Mouse (Mus musculus): ENCODE results near the gene Mical3. TPM values are rescaled to one million over a fixed set of nuclear protein-coding genes. Genes with fewer than 3 reads are reported as not detected.

Gene Mical3
- polyA plus RNA-seq, 1 experiment from 2014 or later = 20.9 TPM

DNA sequence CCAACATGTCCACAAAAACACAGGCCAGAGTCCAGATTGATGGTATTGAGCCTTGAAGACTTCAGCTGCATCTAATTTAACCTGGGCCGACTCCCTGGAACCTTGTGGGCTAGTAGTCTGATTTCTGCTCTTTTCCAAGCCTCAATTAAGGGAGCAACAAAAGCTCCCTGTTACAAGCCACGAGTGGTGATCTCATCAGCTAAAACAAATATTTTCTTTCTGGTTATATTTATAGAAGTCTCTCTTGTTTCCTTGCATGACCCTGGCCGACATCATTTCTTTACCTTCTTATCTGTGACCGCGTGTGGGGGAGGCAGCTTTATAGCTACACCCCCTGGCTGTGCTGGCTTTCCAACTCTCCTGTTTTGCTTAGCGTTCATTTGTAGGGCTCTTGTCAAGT lies 29.3 kb upstream of the Mical3 start:
- Histone ChIP-seq H3K27me3 (no peaks in the 10 kb centered on the region), H3K9ac (no peak overlapping the region), H3K4me2 (no peak overlapping the region), H3K9me3 (replicated peaks) (no peaks in the 10 kb centered on the region), H3K4me1 (no peaks in the 10 kb centered on the region), H3K36me3 (ENCODE audit: poor library complexity, severe bottlenecking) (no peaks in the 10 kb centered on the region), H3K4me3 (no peak overlapping the region), H3K27ac (no peak overlapping the region)
- 80% methylated on average over 6 of the region's 6 CpGs for WGBS
- no peak for ATAC-seq

DNA sequence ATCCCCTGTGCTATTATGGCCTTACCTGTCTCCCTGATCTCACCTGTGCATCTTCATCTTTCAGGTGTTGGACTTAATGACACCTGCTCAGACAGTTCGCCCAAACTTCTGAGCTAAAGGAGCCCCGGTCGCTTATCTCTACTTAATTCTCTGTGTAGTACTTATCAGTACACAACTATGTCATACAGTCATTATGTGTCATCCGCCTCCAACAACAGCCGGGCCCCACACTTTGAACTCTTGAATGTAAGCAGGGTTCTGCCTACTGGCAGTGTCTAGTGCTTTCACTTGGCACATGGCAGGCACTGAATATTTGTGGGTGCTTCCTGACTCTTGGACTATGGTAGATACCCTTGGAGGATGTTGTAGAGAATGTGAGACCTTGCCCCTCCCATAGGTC lies 28.8 kb upstream of the Mical3 start:
- Histone ChIP-seq H3K27me3 (no peaks in the 10 kb centered on the region), H3K4me3 (no peak overlapping the region), H3K9me3 (replicated peaks) (no peaks in the 10 kb centered on the region), H3K9ac (no peak overlapping the region), H3K27ac (no peak overlapping the region), H3K36me3 (ENCODE audit: poor library complexity, severe bottlenecking) (no peaks in the 10 kb centered on the region), H3K4me2 (no peak overlapping the region), H3K4me1 (no peaks in the 10 kb centered on the region)
- no peak for ATAC-seq
- WGBS = 96% methylated on average over 5 of the region's 5 CpGs

DNA sequence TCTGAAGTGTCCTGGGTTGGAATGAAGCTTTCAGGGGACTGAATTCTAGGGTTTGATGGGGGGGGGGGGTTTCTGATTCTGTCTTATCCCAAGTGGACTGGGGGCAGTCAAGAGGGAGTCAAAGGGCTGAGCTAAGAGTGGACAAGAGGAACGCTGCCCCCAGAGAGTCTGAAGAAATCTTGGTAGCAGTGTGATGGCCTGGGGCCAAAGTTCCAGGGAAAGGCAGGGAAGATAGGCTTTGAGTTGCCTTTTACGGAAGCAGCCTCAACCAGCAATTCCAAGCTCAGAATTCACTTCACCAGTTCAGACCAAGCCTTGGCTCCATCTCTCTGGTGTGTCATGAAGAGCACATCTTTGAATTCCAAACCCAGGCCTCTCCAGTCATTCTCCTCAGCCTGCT lies 25.2 kb upstream of the Mical3 start:
- Histone ChIP-seq H3K4me3 (no peak overlapping the region), H3K4me1 (0 out of 2 replicates have a peak, but pooled peaks cover 5% of the 10 kb centered on the region), H3K4me2 (no peak overlapping the region), H3K27ac (no peak overlapping the region), H3K9me3 (replicated peaks) (no peaks in the 10 kb centered on the region), H3K27me3 (no peaks in the 10 kb centered on the region), H3K36me3 (ENCODE audit: poor library complexity, severe bottlenecking) (no peaks in the 10 kb centered on the region), H3K9ac (no peak overlapping the region)
- WGBS = 81% methylated on average over 2 of the region's 2 CpGs
- ATAC-seq = no peak

DNA sequence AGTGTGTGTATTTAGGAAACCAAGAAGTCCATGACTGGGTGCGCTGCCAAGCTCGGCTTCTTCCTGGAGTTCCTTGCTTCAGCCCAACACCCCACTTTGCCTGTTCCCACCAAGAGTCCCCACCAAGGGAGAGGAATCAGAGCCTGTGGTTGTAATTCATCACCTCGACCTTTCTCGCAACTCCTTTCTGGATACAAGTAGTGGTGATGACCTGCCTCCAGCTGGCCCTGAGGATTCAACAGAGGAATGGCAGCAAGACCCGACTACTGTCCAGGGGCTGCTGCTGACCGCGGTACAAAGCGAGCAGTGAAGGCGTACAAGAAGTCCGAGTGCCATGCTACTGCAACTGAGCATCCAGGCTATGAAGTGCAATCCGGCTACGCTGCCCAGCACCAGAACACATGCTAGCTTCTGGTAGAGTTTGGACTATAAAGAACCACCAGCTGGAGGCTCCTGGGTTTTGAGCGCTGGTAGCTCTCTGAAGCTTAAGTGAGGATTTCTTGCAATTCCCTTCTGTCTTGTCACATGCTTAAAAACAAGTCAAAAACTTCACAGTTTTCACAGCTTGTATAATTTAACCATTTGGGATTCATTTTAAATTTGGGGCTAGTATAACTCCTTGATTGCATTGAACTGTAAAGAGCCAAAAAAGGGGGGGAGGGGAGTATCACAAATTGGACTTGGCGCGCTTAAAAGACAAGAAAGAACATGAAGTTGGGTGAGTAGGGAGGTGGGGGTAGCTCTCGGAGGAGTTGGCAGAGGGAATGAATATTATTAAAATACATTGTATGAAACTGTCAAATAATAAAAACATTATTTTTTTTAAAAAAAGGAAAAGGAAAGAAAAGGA lies 23.9 kb upstream of the Mical3 start:
- H3K9ac ChIP-seq = no peak overlapping the region
- 87% methylated on average over 16 of the region's 16 CpGs for WGBS
- H3K27ac ChIP-seq = no peak overlapping the region
- no peaks in the 10 kb centered on the region for H3K9me3 ChIP-seq (replicated peaks)
- H3K4me3 ChIP-seq = no peak overlapping the region
- H3K36me3 ChIP-seq (ENCODE audit: poor library complexity, severe bottlenecking) = no peaks in the 10 kb centered on the region
- peak; percentile 75; the same call in 1 of the 2 replicates for ATAC-seq
- no peaks in the 10 kb centered on the region for H3K27me3 ChIP-seq
- H3K4me2 ChIP-seq = no peak overlapping the region
- 0 out of 2 replicates have a peak, but pooled peaks cover 5% of the 10 kb centered on the region for H3K4me1 ChIP-seq

DNA sequence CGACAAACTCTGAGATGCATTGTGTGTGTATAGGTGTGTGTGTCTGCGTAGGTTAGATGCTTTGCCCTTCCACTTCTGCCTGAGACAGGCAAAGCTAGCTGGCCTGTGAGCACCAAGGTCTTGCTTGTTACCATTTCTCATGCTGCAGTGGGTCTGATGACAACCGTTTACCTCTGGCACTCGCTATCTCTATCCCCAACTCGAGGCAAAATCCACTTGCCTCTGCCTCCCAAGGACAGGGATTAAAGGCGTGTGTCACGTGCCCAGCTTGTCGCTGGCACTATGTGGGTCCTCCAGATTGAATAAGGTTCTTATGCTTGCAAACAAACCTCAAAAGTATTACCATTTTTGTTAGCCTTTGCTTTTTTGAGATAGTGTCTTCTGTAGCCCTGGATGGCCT lies 22.4 kb upstream of the Mical3 start:
- no peak overlapping the region for H3K4me2 ChIP-seq
- H3K4me3 ChIP-seq = no peak overlapping the region
- H3K36me3 ChIP-seq (ENCODE audit: poor library complexity, severe bottlenecking) = no peaks in the 10 kb centered on the region
- H3K9ac ChIP-seq = no peak overlapping the region
- ATAC-seq = no peak
- no peak overlapping the region for H3K27ac ChIP-seq
- 0 out of 2 replicates have a peak, but pooled peaks cover 5% of the 10 kb centered on the region for H3K4me1 ChIP-seq
- WGBS = 82% methylated on average over 8 of the region's 8 CpGs
- no peaks in the 10 kb centered on the region for H3K9me3 ChIP-seq (replicated peaks)
- H3K27me3 ChIP-seq = no peaks in the 10 kb centered on the region

DNA sequence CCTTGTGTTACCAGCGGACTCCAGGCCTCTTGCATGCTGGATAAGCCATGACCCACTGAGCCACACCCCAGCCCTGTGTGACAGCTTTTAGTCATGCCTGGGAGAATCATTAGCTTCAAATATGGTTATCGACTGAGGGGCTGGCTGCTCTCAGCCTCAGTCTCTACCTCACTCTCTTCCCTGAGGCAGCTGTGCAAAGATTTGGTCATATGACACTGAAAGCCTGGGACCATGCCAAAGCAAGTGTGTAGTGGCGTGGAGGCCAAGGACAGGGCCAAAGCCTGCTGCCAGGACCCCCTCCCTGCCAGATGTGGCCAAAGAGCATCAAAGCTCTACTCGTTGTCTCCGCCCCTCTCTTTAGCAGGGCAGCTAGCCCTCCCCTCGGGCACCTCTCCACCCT lies 20.9 kb upstream of the Mical3 start:
- no peak overlapping the region for H3K4me3 ChIP-seq
- H3K27me3 ChIP-seq = no peaks in the 10 kb centered on the region
- H3K27ac ChIP-seq = no peak overlapping the region
- H3K4me2 ChIP-seq = no peak overlapping the region
- no peak for ATAC-seq
- no peaks in the 10 kb centered on the region for H3K9me3 ChIP-seq (replicated peaks)
- whole genome bisulfite sequencing = 60% methylated on average over 6 of the region's 6 CpGs
- 0 out of 2 replicates have a peak, but pooled peaks cover 5% of the 10 kb centered on the region for H3K4me1 ChIP-seq
- no peaks in the 10 kb centered on the region for H3K36me3 ChIP-seq (ENCODE audit: poor library complexity, severe bottlenecking)
- no peak overlapping the region for H3K9ac ChIP-seq

DNA sequence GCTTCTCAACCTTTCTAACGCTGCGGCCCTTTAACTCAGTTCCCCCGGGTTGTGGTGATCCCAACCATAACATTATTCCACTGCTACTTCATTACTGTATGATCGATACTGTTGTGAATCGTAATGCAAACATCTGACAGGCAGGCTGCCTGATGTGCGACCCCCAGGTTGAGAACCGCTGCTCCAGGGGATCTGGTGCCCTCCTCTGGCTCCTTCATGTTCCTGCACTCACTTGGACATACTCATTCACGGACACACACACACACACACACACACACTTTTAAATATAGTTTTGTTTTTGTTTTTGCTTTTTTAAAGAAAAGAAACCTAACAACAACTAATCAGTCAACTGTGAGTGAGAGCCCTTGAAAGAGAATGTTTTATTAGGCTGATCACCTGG lies 19.3 kb upstream of the Mical3 start:
- H3K4me2 ChIP-seq = no peak overlapping the region
- no peaks in the 10 kb centered on the region for H3K9me3 ChIP-seq (replicated peaks)
- no peaks in the 10 kb centered on the region for H3K36me3 ChIP-seq (ENCODE audit: poor library complexity, severe bottlenecking)
- no peak overlapping the region for H3K27ac ChIP-seq
- peaks cover 9% of the 10 kb centered on the region; the same call in 1 of the 2 replicates for H3K4me1 ChIP-seq
- 96% methylated on average over 8 of the region's 8 CpGs for WGBS
- no peak overlapping the region for H3K9ac ChIP-seq
- H3K27me3 ChIP-seq = no peaks in the 10 kb centered on the region
- no peak overlapping the region for H3K4me3 ChIP-seq
- ATAC-seq = no peak

DNA sequence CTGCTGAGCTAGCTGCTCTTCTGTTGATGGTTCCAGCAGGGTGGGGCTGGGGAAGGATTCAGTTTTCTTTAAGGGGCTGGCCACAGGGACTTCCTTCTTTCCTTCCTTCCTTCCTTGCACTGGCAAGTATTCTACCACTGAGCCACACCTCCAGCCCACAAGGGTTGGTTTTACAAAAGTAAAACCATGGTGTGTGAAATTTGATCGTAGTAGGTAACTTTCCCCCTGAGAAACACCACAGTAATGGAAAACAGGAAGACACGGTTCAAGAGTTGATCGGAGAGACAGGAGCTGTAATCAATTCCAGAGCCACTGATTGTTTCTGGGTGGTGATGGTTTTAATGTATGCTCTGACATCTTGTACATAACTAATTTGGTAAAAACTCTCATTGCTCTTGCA lies 18.6 kb upstream of the Mical3 start:
- H3K4me1 ChIP-seq = peaks cover 15% of the 10 kb centered on the region; the same call in 1 of the 2 replicates
- WGBS = 90% methylated on average over 3 of the region's 3 CpGs
- no peak overlapping the region for H3K27ac ChIP-seq
- no peak overlapping the region for H3K4me2 ChIP-seq
- no peak overlapping the region for H3K4me3 ChIP-seq
- no peaks in the 10 kb centered on the region for H3K36me3 ChIP-seq (ENCODE audit: poor library complexity, severe bottlenecking)
- no peaks in the 10 kb centered on the region for H3K9me3 ChIP-seq (replicated peaks)
- ATAC-seq = no peak
- H3K9ac ChIP-seq = no peak overlapping the region
- no peaks in the 10 kb centered on the region for H3K27me3 ChIP-seq

DNA sequence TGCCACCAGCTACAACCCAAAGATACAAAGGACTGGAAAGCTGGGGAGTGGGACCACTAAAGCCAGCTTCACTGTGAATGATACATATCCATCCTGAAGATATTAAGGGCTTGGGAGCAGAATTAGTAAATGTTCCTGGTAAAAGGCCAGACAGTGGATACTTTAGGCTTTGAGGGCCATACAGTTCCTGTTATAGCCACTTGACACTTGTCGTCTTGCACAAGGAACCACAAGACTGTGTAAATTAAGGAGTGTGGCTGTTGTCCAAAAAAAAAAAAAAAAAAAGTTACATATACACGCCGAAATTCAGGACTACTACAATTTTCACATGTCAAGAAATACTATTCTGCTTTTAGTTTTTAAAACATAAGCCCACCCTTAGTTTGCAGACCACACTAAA lies 17.6 kb upstream of the Mical3 start:
- Histone ChIP-seq H3K27ac (no peak overlapping the region), H3K27me3 (no peaks in the 10 kb centered on the region), H3K4me2 (no peak overlapping the region), H3K9me3 (replicated peaks) (no peaks in the 10 kb centered on the region), H3K4me1 (peaks cover 15% of the 10 kb centered on the region; the same call in 1 of the 2 replicates), H3K4me3 (no peak overlapping the region), H3K36me3 (ENCODE audit: poor library complexity, severe bottlenecking) (no peaks in the 10 kb centered on the region), H3K9ac (no peak overlapping the region)
- ATAC-seq = no peak
- WGBS = 57% methylated on average over 3 of the region's 3 CpGs

DNA sequence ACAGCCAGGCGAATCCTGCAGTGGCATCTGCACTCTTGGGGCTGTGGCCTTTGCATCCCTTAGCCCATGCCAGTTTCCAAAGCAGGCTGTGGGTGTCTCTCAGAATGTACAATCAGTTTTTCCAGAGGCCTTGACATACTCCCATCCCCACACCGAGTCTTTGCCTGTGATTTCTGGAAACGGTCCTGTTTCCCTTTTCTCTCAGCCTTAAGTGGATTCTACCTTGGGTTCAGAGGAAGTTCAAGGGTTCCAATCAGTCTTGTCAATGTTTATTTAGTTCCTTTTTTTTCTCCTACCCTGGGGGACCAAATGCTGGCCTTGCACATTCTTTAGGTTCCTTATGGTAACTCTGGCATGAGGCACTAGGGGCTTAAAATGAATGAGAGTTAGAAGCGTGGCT lies 16.0 kb upstream of the Mical3 start:
- peaks cover 12% of the 10 kb centered on the region; the same call in 1 of the 2 replicates for H3K4me1 ChIP-seq
- H3K4me2 ChIP-seq = no peak overlapping the region
- no peak overlapping the region for H3K27ac ChIP-seq
- no peak overlapping the region for H3K4me3 ChIP-seq
- H3K27me3 ChIP-seq = no peaks in the 10 kb centered on the region
- no peaks in the 10 kb centered on the region for H3K36me3 ChIP-seq (ENCODE audit: poor library complexity, severe bottlenecking)
- 56% methylated on average over 4 of the region's 4 CpGs for WGBS
- no peak for ATAC-seq
- no peaks in the 10 kb centered on the region for H3K9me3 ChIP-seq (replicated peaks)
- H3K9ac ChIP-seq = no peak overlapping the region

DNA sequence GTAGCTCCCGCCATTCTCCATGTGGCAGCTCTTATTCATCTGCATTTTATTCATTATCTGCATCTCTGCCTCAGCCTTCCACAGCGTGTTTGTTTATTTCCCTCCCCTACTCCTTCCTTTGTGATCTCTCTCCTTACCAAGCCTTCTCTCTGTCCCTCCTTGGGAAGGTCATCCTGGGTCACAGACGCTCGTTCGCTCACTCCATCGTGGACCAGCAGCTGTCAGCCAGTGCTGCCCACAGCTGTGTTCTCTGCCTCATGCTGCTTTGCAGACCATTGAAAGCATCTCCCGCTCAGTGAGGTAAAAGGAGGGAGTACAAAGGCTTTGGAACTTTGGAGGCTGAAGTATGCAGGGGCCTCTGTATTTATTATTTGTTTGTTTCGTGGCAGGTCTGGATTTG lies 15.1 kb upstream of the Mical3 start:
- Histone ChIP-seq H3K4me3 (no peak overlapping the region), H3K4me2 (no peak overlapping the region), H3K9ac (no peak overlapping the region), H3K36me3 (ENCODE audit: poor library complexity, severe bottlenecking) (no peaks in the 10 kb centered on the region), H3K4me1 (peaks cover 9% of the 10 kb centered on the region; the same call in 1 of the 2 replicates), H3K9me3 (replicated peaks) (no peaks in the 10 kb centered on the region), H3K27me3 (no peaks in the 10 kb centered on the region), H3K27ac (no peak overlapping the region)
- ATAC-seq = no peak
- WGBS = 33% methylated on average over 8 of the region's 8 CpGs

DNA sequence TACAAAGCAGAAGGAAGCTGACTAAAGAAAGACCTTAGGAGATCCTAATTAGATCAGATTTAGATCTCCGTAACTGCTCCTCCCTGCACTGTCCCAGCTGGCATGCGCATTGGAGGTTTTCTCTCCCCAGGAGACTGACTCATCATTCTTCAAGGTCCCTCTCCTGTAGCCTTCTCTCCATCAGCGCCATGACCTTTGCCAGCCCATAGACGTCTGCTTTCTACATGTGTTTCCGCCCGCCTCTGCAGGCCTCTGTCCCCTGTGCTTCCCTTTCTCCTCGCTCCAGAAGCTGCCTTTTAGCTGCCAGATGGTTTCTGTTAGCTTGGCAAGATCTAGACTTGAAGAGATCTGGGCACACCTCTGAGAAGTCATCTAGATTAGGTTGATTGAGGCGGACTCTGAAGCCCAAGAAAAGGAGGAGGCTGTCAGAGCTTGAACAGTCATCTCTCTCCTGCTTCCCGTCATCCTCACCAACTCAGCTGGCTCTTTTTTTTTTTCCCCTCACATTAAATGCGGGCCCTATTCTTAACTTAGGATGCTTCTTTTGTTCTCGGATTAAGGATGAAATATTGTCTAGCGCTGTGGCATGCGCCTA lies 14.3 kb upstream of the Mical3 start:
- H3K9ac ChIP-seq = no peak overlapping the region
- no peaks in the 10 kb centered on the region for H3K36me3 ChIP-seq (ENCODE audit: poor library complexity, severe bottlenecking)
- H3K9me3 ChIP-seq (replicated peaks) = no peaks in the 10 kb centered on the region
- peaks cover 9% of the 10 kb centered on the region; the same call in 1 of the 2 replicates for H3K4me1 ChIP-seq
- no peak for ATAC-seq
- no peaks in the 10 kb centered on the region for H3K27me3 ChIP-seq
- no peak overlapping the region for H3K4me3 ChIP-seq
- no peak overlapping the region for H3K27ac ChIP-seq
- WGBS = 57% methylated on average over 13 of the region's 13 CpGs
- H3K4me2 ChIP-seq = no peak overlapping the region
